Mouse (Mus musculus) NIH3T3 (cell line): ENCODE measurements around the gene Trmt1.
A peak's percentile ranks its signal among the peaks of the same experiment; 100 is the strongest.
"Not testable (repeated sequence)": the region's sequence is repeated elsewhere in the genome, so short reads cannot be mapped to it uniquely, and the experiment has no call there.

Experiments
- DNase-seq: peaks from one replicate; pipeline ENCODE4 v3.0.0-alpha.2; 2012; ENCODE audit warnings: low read depth

Trmt1 gene

DNA sequence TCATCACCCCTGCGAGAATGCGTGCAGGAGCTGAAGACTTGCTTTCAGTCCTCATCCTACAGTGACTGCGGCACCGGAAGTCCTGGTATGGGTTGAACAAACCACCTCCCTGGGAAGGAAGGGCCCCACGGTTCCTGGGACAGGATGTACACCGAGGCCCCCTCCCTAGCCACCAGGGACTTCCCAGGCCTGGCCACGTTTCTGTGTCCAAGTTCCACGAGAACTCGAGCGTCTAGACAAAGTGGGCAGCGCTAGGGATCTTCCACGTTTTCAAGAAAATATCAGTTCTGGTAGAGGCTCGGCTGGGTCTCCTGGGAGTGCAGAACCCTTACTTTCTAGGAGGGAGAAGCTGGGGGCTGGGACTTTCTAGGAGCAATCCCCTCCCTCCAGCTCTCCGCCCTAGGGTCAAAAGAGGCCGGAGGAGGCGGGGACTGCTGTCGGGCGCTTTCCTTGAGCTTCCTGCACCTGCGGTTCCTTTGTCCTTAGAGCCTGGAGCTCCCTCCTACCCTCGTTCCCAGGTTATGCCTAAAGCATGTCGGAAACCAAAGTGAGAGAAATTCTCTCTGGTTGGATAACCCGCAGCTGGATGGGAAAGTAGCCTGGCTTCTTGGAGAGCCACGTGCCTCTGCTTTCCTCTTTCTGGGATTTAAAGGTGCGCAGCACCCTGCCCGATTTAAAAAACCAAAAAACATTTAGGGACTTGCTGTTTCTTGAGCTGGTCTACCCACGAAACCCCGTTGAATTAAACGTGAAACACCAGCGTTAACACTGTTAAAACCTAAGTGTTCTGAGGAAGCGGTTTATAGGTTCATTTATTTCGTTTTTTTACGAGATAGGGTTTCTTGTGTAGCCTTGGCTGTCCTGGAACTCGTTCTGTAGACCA lies 25.9 kb upstream of the Trmt1 start:
- peak; percentile 37 for DNase-seq

DNA sequence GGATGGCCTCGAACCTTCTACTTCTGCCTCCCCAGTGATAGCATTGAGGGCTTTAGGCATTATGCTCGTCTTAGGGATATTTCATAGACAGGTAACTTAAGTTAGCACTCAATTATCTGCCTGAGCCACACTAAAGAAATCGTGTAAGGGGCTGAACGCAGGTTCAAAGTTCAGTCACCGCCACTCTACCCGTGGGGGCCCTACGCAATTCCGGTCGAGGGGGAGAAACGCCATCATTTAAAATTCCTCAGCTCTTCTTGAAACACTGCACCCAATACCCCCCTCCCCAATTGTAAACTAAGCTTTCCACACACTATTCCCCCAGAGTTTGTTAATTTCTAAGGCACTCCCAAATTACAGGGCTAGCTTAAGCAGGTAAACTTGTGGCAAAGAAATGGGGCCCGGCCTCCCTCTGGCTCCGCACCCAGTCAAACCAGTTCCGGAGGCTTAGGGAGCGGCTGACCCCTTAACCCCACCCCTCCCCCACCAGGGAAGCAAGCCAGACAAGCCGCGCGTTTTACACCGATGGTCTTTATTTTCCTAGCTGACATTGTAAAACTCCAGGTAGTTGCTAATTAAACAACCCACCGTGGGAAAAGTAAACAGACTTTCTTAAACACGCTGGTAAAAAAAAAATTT lies 25.2 kb upstream of the Trmt1 start:
- DNase-seq = peak; percentile 62

DNA sequence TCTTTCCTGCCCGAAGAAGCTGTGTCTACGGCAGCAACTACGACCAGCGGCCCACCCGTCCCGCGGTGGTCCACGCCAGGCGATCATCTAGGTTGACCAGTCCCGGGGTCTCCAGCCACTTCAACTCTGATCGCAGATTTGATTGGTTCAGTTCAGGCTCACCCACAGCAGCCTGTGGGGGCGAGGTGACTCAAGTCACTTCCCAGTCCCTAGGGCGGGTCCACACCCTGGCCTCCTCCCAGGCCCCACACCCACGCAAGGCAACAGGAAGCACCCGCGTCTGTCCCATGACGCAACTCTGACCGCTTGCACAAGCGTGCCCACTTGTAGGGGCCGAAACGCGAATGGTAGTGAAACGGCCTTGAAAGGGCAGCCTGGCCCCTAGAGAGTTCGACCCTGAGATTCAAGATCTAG lies 24.6 kb upstream of the Trmt1 start:
- peak; percentile 91 for DNase-seq

DNA sequence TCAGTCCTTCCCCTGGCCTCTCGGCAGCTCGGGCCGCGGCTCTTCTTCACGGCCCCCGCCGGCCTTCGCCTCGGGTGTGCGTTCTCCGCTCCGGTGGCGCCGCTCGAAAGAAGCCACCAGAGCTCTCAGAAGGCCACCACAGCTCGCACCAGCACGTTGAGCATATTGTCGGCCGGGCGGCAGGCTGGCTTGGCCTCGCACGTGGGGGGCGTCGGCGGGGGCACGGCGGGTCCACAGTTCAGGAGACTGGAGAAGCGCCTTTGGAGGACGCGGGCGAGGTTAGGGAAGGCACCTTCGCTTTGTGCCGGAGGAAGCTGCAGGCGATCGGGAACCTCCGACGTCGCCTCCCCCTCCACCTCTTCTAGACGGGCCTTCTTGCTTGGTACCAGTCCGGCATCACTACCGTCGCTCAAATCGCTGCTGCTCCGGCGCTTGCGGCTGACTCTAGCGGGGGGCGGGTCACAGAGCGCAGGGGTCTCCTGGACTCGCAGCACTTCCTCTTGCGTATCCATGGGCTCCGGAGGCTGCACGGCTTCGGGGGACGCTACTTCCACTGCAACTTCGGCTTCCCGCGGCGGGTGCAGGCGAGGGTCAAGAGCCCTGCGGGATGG lies 24.0 kb upstream of the Trmt1 start:
- DNase-seq = no peak

DNA sequence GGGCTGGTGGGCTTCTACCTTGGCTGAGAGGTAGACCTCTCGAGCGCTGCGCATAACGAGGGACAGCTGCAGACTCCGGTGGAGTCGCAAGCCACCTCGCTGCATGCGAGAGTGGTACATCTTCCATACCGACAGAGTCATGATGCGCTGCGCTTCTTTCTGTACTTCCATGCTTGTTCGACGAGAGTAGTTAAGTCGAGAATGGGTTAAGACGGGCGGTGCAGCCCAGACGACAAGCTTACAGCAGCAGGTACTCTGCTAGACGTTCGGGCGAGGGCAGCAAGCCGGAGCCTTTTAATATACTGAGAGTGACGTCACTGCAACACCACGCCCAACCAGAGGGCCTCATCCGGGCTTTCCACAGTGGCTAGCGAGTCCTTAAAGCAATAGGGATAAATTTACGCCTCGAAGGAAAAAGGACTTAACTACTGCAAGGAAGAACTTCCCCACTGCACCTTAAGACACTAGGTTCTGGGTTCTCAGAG lies 23.5 kb upstream of the Trmt1 start, which contains the start of gene Ier2:
Ier2 (minus strand) TSS at position 272 of the 485 bp plus-strand sequence.
- DNase-seq = peak; percentile 97

DNA sequence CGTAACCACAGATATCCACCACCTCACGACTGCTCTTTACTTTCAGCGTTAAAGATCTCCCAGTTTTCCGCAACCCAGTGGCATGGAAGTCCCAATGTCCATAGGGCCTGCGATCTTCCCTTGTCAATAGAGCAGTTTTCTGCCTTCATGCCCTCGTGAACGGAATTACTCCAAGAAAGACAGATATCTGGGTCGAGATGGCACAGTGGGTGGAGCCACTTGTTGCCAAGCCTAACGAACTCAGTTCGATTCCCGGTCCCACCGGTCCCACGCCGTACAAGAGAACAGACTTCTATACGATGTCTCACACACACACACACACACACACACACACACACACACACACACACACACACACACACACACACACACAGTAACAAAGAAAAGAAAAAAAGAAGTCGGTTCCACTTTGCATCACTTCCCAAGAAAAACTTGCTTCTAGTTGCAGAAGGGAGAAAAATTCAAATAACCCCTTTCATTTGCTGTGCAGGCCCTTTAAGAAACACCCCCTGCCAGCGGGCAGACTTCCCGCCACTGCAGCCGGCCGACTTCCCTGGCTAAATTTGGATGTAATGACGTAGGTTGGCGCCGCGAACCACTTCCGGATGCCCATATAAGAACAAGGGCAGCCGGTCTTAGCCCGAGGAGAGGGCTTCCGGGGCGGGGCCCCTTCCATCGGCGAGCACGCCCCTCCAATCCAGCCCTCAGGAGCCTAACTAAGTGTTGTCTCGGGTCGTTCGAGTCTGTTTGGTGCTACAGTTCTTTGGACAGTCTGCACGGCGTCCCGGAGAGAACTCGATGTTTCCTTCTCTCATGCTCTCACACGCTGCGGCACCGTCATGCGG lies 22.4 kb upstream of the Trmt1 start:
- peak; percentile 99 for DNase-seq

DNA sequence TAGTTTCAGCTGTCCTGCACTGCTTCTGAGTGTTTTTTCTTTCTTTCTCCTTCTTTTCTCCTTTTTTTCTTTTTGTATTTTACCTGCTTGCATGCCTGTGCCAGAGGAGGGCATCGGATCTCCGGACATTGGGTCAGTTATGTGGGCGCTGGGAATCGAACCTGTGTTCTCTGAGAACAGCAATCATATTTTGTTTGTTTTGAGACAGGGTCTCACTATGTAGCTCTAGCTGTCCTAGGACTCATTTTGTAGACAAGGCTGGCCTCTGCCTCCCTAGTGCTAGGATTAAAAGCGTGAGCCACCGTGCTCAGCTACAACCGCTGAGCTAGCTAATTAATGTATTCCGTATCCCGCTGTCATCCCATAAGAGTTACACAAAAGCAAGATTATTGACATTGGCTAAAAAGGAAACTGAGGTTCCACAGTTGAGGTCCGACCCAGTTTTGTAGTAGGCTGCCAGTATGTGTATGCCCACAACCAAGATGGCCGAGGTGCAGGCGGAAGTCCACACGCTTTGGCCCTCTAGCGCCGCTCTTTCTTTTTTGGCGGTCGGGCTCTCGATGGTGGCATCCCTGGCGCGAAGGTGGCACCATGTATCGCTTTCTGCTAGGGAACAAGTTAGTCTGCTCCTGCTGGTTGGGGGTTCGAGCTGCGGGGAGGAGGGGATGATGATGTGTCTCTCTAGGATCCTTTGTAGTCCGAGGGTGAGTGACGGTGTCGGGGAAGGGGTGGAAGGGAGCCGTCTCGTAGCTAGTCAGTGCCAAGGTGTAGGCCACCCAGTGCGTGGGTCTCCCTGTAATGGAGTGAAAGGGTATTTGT lies 21.3 kb upstream of the Trmt1 start:
- peak; percentile 86 for DNase-seq

DNA sequence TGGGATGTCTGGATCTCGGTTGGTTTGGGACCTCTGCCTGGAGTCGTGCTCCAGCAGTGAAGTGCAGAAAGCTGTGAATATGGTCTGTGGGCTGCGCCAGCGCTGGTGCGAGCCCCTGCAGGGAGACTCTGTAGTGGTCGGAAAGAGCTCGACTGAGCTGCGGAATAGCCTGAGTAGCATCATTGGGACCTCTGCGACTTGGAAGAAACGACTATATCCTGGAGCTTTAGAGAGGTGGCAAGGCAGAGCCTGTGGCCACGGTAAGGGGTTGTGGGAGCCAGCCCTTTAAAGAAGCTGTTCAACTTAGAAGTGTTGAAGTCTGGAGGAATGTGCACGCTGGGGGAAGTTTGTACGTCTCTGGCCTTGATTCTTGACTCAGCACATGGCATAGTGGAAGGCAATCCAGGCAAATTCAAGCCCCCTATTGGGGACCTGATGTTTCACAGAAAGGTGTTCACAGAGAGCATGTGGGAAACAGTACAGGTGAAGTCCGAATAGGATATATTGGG lies 20.7 kb upstream of the Trmt1 start:
- DNase-seq = peak; percentile 54

DNA sequence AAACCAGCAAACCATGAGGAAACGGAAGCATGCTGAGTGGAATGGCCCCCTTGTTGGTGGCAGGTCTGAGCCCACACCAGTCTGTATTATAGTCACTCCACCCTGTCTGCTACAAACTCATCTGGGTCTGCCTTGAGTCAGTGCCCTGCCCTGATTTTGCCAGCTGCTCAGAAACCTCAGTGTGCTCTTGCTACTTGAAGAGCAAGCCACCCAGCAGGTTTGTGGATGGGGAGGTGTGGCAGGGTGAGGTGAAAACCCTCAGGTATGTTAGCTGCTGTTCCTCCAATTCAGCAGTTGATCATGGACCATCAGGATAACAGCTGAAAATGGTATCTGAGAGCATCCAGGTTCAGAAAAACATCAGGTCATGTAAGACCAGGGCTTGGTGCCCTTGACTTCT lies 18.0 kb upstream of the Trmt1 start:
- no peak for DNase-seq

DNA sequence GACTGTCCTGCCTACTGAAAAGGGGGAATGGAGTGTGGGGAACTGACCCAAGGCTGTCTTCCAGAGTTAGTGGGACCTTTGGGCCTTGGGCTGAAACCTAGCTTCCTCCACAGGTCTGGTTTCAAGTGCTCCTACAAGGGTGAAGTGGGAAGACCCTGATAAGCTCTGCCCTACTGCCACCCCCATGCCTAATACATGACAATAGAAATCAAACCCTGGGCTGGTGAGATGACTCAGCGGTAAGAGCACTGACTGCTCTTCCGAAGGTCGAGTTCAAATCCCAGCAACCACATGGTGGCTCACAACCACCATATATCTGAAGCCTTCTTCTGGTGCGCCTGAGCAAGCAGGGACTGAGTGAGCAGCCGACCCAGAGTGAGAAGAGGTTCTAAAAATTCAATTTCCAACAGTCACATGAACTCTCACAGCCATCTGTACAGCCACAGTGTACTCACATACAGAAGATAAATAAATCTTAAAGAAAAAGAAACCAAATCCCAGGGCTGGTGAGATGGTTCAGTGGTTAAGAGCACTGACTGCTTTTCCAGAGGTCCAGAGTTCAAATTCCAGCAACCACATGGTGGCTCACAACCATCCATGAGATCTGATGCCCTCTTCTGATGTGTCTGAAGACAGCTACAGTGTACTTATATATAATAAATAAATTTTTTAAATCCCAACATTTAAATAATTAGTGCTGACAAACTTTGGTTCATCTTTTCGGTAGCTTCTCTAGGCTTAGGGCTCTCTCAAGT lies 17.2 kb upstream of the Trmt1 start:
- DNase-seq = no peak

DNA sequence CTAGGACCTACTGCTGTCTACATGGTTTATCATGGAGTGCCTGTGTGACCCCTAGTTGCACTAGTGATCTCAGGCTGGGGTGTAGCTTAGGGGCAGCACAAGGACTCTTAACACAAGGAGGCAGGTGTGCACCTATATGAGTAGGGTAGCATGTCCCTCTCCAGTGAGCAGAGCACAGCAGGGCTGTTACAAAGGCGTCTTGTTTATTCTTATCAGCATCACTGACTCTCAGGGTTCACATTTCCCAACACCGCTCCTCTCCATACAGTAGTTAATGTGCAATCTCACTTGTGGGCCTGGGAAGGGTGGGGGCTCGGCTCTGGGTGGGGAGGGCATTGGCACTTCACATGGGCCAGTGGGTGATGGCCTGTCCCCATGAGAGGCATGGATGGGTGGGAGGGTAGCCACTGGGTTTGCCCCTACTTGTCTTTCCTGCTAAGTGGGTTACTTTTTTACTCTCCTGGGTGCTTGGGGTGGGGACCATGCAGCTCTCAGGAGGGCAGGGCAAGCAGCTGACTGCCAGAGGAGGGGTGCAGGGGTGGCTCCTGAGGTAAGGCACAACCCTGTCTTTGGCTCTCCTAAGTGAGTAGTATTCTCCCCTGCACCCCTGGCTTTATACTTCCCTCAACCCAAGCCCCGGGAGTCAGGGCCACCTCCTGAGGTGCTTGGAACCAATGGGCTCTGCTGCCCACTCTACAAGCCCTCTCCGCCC lies 15.7 kb upstream of the Trmt1 start:
- DNase-seq = not testable (repeated sequence)

DNA sequence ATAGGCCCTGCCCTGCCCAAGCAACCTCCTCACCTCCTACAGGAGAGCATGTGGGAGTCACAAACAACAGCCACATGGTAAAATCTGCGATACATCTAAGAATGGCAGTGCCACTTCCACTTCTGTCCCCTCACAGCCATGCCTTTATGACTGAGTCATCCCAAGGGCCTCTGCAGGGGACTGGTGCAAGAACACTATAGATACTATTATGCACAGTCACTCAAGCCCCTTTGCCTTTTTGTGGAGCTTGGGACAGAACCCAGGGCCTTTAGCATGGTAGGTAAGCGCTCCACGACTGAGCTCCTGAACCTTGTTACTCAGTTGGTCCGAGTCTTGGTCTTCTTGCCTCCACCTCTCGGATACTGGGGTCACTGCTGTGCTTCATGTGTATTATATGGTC lies 8.8 kb upstream of the Trmt1 start:
- DNase-seq = no peak

DNA sequence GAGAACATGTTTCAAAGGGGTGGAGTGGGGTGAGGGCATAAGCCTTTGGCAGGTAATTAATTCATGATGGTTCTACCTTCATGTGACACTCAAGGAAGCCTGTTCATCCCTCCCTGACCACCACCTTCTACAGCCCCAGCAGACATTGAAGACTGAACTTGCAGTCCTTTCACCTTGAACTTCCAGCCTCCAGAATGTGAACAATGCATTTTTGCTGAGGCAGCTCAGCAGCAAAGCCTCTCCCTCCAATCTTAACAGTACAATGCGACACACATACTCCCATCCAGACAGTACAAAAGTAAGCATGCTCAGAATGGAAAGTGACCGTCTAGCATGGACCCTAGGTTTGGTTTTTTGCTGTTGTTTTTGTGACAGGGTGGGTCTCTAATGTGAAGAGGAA lies 4.6 kb upstream of the Trmt1 start:
- no peak for DNase-seq

DNA sequence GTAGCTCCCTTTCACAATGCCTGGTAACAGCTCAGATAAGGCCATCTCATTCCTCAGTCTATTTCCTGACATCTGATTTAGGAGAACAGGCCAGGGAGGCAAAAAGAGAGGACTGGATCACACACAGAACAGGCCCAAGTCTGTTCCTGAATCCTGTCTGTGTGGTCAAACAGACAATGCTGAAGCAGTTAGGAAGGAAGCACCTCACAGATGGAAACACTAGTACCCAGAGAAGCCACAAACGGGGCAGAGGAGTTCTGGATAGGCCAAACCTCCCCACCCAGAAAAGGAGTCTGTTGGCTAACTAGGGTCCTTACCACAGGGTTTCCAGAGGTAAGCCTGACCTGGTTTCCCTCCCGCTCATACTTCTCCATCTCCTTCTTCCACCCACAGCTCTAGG lies 3.9 kb upstream of the Trmt1 start:
- no peak for DNase-seq

DNA sequence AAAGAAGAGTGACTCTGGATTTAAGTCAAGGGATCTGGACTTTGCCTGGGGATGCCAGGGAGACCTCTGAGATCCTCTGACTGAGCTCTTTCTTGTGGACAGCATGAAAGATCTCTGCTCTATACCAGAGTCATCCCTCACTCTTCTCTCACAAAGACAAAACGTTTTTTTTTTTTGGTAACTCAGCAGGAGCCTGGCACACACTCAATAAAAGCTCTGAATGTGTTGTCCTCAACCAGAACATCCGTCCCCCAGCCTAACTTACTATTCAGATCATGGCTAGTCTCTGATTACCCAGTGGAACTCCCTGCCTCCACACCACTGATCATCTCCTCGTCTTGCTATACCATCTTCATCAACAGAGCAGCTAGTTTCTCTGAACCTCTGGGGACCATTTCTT lies 1.6 kb upstream of the Trmt1 start:
- DNase-seq = no peak

DNA sequence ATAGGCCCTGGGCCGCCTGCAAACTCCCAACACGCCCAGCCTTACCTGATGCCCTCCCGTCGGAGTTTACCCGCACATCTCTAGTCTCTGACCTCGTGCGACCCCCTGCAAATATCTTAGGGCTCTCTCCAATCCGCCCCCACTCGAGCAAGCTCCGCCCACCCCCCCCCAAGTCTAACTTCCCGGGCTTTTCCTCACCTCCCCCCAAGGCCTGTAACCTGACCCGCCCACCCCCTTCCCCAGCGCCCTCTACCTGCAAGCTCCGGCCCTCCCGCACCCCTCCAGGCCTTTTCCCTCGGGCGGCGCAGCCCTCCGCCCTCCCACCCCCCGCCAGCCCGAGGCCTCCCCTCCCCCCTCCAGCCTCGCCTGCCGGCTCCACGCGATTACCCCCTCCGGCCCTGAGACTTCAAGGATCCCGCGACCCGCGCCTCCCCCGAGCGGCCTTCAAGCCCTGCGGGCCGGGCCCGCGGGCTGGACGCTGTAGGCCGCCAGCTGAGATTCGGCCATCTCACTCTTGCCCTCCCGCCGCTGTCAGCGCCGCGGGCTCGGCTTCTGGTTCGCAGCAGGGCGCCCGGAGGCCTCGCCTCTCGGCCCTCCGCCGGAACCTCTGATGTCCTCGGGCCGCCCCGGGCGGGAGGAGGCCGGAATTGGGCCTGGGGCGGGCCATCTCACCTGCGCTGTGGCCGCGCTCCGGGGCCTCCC lies 1.0 kb downstream of the Trmt1 start:
- DNase-seq = peak; percentile 64

DNA sequence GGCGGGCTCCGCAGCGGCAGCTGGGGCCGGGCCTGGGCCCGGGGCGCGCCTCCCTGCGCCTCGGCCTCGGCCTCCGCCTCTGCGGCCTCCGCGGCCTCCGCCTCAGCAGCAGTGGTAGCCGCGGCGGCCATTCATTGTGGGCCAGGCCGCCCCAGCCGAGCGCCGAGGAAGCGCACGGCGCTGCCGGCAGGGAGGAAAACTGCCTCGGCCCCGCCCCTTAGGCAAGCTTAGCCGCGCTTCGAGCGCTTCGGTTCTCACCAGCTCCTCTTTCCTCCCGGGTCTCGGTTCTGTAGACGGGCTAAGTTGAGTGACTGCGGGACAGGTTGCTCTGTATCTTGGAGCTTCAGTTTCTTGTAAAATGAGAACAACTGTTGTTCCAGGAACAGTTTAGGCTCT lies 1.6 kb downstream of the Trmt1 start, which contains the start of gene Nacc1:
Nacc1 (minus strand) TSS at position 158 of the 396 bp plus-strand sequence.
- peak; percentile 95 for DNase-seq

DNA sequence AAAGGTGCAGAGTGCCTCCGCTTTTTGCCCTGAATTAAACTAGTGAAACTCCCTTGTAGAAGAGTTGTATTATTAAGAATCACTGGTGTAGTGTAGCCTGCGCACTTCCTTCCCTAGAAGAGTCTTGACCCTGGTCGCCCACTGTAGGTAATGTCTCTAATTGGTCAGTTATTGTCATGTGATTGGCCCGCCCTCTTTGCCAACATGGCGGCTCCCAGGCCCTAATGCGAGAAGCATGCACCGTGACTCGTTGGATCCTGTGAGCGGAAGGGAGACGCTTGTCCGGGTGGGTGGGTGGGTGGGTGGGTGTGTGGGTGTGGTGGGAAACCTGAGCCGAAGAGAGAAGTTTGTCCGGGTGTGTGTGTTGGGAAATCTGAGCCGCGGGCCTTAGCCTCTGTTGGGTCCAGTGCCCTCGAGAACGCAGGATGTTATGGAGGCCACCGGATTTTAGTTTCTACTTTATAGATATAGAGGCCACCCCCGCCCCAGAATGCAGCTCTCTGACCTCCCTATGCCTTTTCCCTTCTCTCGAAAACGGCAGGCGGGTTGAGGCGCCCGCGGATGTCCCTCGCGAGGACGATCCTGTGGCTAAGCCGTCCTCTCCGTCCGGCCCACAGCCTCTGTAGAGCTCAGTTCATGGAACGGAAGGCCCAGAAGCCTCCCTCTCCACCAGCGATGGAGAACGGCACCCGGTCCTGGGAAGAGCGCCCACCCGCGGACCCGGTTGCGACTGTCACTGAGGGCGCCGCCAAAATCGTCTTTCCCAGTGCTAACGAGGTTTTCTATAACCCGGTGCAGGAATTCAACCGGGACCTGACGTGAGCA lies 3.2 kb downstream of the Trmt1 start:
- DNase-seq = peak; percentile 94
